Mouse (Mus musculus): ENCODE results near the gene Cldn34c4. TPM values are rescaled to one million over a fixed set of nuclear protein-coding genes. Genes with fewer than 3 reads are reported as not detected.

Gene Cldn34c4
- polyA plus RNA-seq (2015; fragmentation: Nextera tagmentation; extraction: Ambion mirVana) = not detected in 2 replicates

GRCm38 (mm10) chrX:127736454-127736853, at the start of gene Cldn34c4:
Gene Cldn34c4 (minus strand): TSS chrX:127736554.
- no peak within 1 kb of the TSS for H3K27ac ChIP-seq
- 52% methylated on average over 2 of the region's 2 CpGs for WGBS
- ATAC-seq (ENCODE audit: insufficient read depth, low FRiP score, low read depth) = no peak
- H3K9me3 ChIP-seq = no peaks in the 10 kb centered on the region
- H3K4me1 ChIP-seq = no peaks in the 10 kb centered on the region
- H3K27me3 ChIP-seq (replicated peaks) = no peaks in the 10 kb centered on the region
- no peak within 1 kb of the TSS for H3K4me2 ChIP-seq
- no peak within 1 kb of the TSS for H3K4me3 ChIP-seq (replicated peaks)
- no peak within 1 kb of the TSS for H3K9ac ChIP-seq
- no peaks in the 10 kb centered on the region for H3K36me3 ChIP-seq

- no peak overlapping the region for H3K4me2 ChIP-seq
- no peaks in the 10 kb centered on the region for H3K4me1 ChIP-seq
- no peak overlapping the region for H3K27ac ChIP-seq
- 74% methylated on average over 4 of the region's 4 CpGs for WGBS
- H3K36me3 ChIP-seq = no peaks in the 10 kb centered on the region
- H3K9me3 ChIP-seq = no peaks in the 10 kb centered on the region
- H3K9ac ChIP-seq = no peak overlapping the region
- no peaks in the 10 kb centered on the region for H3K27me3 ChIP-seq (replicated peaks)
- H3K4me3 ChIP-seq (replicated peaks) = no peak overlapping the region
- ATAC-seq (ENCODE audit: insufficient read depth, low FRiP score, low read depth) = no peak
Observed at GRCm38 (mm10) chrX:127747062-127747461, 10.7 kb upstream of the Cldn34c4 start.
